Mouse (Mus musculus) CH12.LX (cell line): ENCODE measurements around the gene Fermt3. TPM values are rescaled to one million over a fixed set of nuclear protein-coding genes. Genes with fewer than 3 reads are reported as not detected.

ENCODE experiments used
- DNase-seq: peaks from one replicate; pipeline ENCODE4 v3.0.0-alpha.2; 2013; ENCODE audit errors: extremely low read depth
- H3K27ac ChIP-seq: 2 replicates; pipeline ENCODE4 v1.5.1; 2012; ENCODE audit warnings: low read depth, mild to moderate bottlenecking, control low read depth, moderate library complexity; ENCODE audit not compliant: insufficient read depth
- H3K27me3 ChIP-seq: replicated peaks from 2 replicates; pipeline ENCODE3; 2012; ENCODE audit warnings: inconsistent platforms
- H3K36me3 ChIP-seq, 2 experiments: replicated peaks in 1 of 2; 2 replicates each; pipeline versions ENCODE3 to v1.6.1; 2012; ENCODE audit warnings: inconsistent platforms in 1 of 2, low read length in 1 of 2, mild to moderate bottlenecking in 1 of 2, mixed read lengths in 1 of 2, moderate library complexity in 1 of 2; ENCODE audit not compliant: control insufficient read depth in 1 of 2, insufficient read depth in 1 of 2
- H3K4me1 ChIP-seq, 2 experiments: 2 replicates each; pipeline ENCODE4 v1.6.1; 2012; ENCODE audit warnings: inconsistent platforms in 1 of 2, moderate library complexity in 1 of 2; ENCODE audit not compliant: insufficient read depth in 2 of 2, control insufficient read depth in 1 of 2
- H3K4me2 ChIP-seq: 2 replicates; pipeline ENCODE4 v1.6.1; 2012; ENCODE audit warnings: low read depth, mild to moderate bottlenecking, control low read depth; ENCODE audit not compliant: poor library complexity, insufficient read depth, severe bottlenecking
- H3K4me3 ChIP-seq, 3 experiments: fragments of 150-350 bp in 1 of 3; sonication (generic) in 1 of 3; replicated peaks in 1 of 3; 2 replicates each; pipeline versions ENCODE3 to v1.5.1; 2011 to 2012; ENCODE audit warnings: low read depth in 2 of 3, low read length in 2 of 3, mild to moderate bottlenecking in 2 of 3, moderate library complexity in 2 of 3, control low read depth in 1 of 3, improper control_type of control experiment in 1 of 3, inconsistent platforms in 1 of 3, mixed read lengths in 1 of 3; ENCODE audit not compliant: poor library complexity in 1 of 3
- H3K79me2 ChIP-seq: replicated peaks from 2 replicates; pipeline ENCODE4 v1.6.1; 2012; ENCODE audit warnings: mild to moderate bottlenecking, moderate library complexity; ENCODE audit not compliant: control insufficient read depth, poor library complexity, insufficient read depth, severe bottlenecking; ENCODE audit errors: extremely low read depth
- H3K9ac ChIP-seq: 2 replicates; pipeline ENCODE4 v1.6.1; 2012; ENCODE audit warnings: low read depth, mild to moderate bottlenecking, control low read depth, moderate library complexity; ENCODE audit not compliant: insufficient read depth
- H3K9me3 ChIP-seq: replicated peaks from 2 replicates; pipeline ENCODE3; 2012; ENCODE audit warnings: low read length, inconsistent platforms, mixed read lengths
- BHLHE40 ChIP-seq: IDR thresholded peaks from 2 replicates; pipeline ENCODE4 v1.6.1; 2011; ENCODE audit warnings: mild to moderate bottlenecking, low read depth, low read length, improper control_type of control experiment
- CHD1 ChIP-seq: IDR thresholded peaks from 2 replicates; pipeline ENCODE4 v1.6.1; 2012; ENCODE audit warnings: low read depth, low read length, improper control_type of control experiment, inconsistent platforms
- CHD2 ChIP-seq: IDR thresholded peaks from 2 replicates; pipeline ENCODE4 v1.6.1; 2011; ENCODE audit warnings: low read length, improper control_type of control experiment
- CTCF ChIP-seq, 2 experiments: IDR thresholded peaks in 1 of 2; conservative IDR thresholded peaks in 1 of 2; 2 replicates each; pipeline ENCODE4 v1.5.1; 2011 to 2012; ENCODE audit warnings: low read depth in 2 of 2, low read length in 2 of 2, improper control_type of control experiment in 1 of 2, inconsistent platforms in 1 of 2, mild to moderate bottlenecking in 1 of 2, moderate library complexity in 1 of 2
- E2F4 ChIP-seq: IDR thresholded peaks from 2 replicates; pipeline ENCODE4 v1.6.1; 2011; ENCODE audit warnings: low read depth, low read length, improper control_type of control experiment; ENCODE audit not compliant: insufficient replicate concordance
- ELF1 ChIP-seq: IDR thresholded peaks from 2 replicates; pipeline ENCODE4 v1.6.1; 2014; ENCODE audit warnings: low read depth, mild to moderate bottlenecking, inconsistent platforms, low read length, improper control_type of control experiment
- ETS1 ChIP-seq: conservative IDR thresholded peaks from 2 replicates; pipeline ENCODE4 v1.6.1; 2012; ENCODE audit warnings: low read depth, mild to moderate bottlenecking, inconsistent platforms, low read length, improper control_type of control experiment, moderate library complexity
- HCFC1 ChIP-seq: IDR thresholded peaks from 2 replicates; pipeline ENCODE4 v1.6.1; 2012; ENCODE audit warnings: low read depth, mild to moderate bottlenecking, inconsistent platforms, low read length, improper control_type of control experiment
- KAT2A ChIP-seq: IDR thresholded peaks from 2 replicates; pipeline ENCODE4 v1.6.1; 2012; ENCODE audit warnings: low read length, improper control_type of control experiment, inconsistent platforms; ENCODE audit not compliant: insufficient replicate concordance
- MAFK ChIP-seq: IDR thresholded peaks from 2 replicates; pipeline ENCODE4 v1.6.1; 2011; ENCODE audit warnings: low read length, improper control_type of control experiment; ENCODE audit not compliant: insufficient replicate concordance
- MAX ChIP-seq: IDR thresholded peaks from 2 replicates; pipeline ENCODE4 v1.6.1; 2011; ENCODE audit warnings: low read length, improper control_type of control experiment
- MAZ ChIP-seq: IDR thresholded peaks from 2 replicates; pipeline ENCODE4 v1.6.1; 2012; ENCODE audit warnings: low read depth, mild to moderate bottlenecking, inconsistent platforms, low read length, improper control_type of control experiment, moderate library complexity
- MEF2A ChIP-seq: IDR thresholded peaks from 2 replicates; pipeline ENCODE4 v1.6.1; 2014; ENCODE audit warnings: low read depth, mild to moderate bottlenecking, inconsistent platforms, low read length, improper control_type of control experiment, borderline replicate concordance
- MXI1 ChIP-seq: IDR thresholded peaks from 2 replicates; pipeline ENCODE4 v1.6.1; 2011; ENCODE audit warnings: mild to moderate bottlenecking, low read depth, low read length, improper control_type of control experiment
- MYC ChIP-seq: IDR thresholded peaks from 2 replicates; pipeline ENCODE4 v1.6.1; 2011; ENCODE audit warnings: low read depth, mild to moderate bottlenecking, improper control_type of control experiment, low read length
- NELFE ChIP-seq: IDR thresholded peaks from 2 replicates; pipeline ENCODE4 v1.6.1; 2011; ENCODE audit warnings: low read depth, low read length, improper control_type of control experiment
- NRF1 ChIP-seq: IDR thresholded peaks from 2 replicates; pipeline ENCODE4 v1.6.1; 2014; ENCODE audit warnings: low read depth, mild to moderate bottlenecking, inconsistent platforms, low read length, improper control_type of control experiment, moderate library complexity
- POLR2A ChIP-seq: IDR thresholded peaks from 2 replicates; pipeline ENCODE4 v1.6.1; 2011; ENCODE audit warnings: low read depth, mild to moderate bottlenecking, improper control_type of control experiment, low read length
- POLR2AphosphoS2 ChIP-seq: IDR thresholded peaks from 2 replicates; pipeline ENCODE4 v1.6.1; 2011; ENCODE audit warnings: low read depth, low read length, improper control_type of control experiment
- RCOR1 ChIP-seq: conservative IDR thresholded peaks from 2 replicates; pipeline ENCODE4 v1.6.1; 2012; ENCODE audit warnings: low read depth, mild to moderate bottlenecking, inconsistent platforms, low read length, improper control_type of control experiment
- SIN3A ChIP-seq: IDR thresholded peaks from 2 replicates; pipeline ENCODE4 v1.6.1; 2012; ENCODE audit warnings: low read length, improper control_type of control experiment, inconsistent platforms
- SMC3 ChIP-seq: IDR thresholded peaks from 2 replicates; pipeline ENCODE4 v1.6.1; 2011; ENCODE audit warnings: low read depth, low read length, improper control_type of control experiment
- TBP ChIP-seq: conservative IDR thresholded peaks from 2 replicates; pipeline ENCODE4 v1.6.1; 2011; ENCODE audit warnings: low read depth, low read length, improper control_type of control experiment
- TCF12 ChIP-seq: IDR thresholded peaks from 2 replicates; pipeline ENCODE4 v1.6.1; 2014; ENCODE audit warnings: low read depth, mild to moderate bottlenecking, inconsistent platforms, low read length, improper control_type of control experiment
- USF1 ChIP-seq: IDR thresholded peaks from 2 replicates; pipeline ENCODE4 v1.6.1; 2014; ENCODE audit warnings: low read depth, mild to moderate bottlenecking, inconsistent platforms, low read length, improper control_type of control experiment
- ZC3H11A ChIP-seq: IDR thresholded peaks from 2 replicates; pipeline ENCODE4 v1.6.1; 2012; ENCODE audit warnings: low read depth, mild to moderate bottlenecking, inconsistent platforms, low read length, improper control_type of control experiment
- ZMIZ1 ChIP-seq: IDR thresholded peaks from 2 replicates; pipeline ENCODE4 v1.6.1; 2012; ENCODE audit warnings: low read depth, mild to moderate bottlenecking, inconsistent platforms, low read length, improper control_type of control experiment
- ZNF384 ChIP-seq: IDR thresholded peaks from 2 replicates; pipeline ENCODE4 v1.6.1; 2012; ENCODE audit warnings: low read depth, low read length, improper control_type of control experiment, inconsistent platforms
- dilution Hi-C: fragments of 300-500 bp; cut with MboI; formaldehyde crosslinking; loops from 2 replicates; pipeline ENCODE4 v1.14.3; 2020; ENCODE audit warnings: low sequenced_read_pairs; ENCODE audit not compliant: extremely low pct_unique_long_range_greater_than_20kb, extremely low pct_ligation_motif_present
- in situ Hi-C: fragments of 300-500 bp; cut with MboI; formaldehyde crosslinking; loops from 3 replicates; pipeline ENCODE4 v1.14.3; 2019; ENCODE audit warnings: low sequenced_read_pairs, low pct_ligation_motif_present, low pct_unique_long_range_greater_than_20kb, mixed read lengths
- polyA plus RNA-seq: library from polyadenylated mRNA; unstranded; fragments of >175 nt; gene quantifications from 2 replicates; pipeline ENCODE4 v1.2.1, GENCODE M21; 2012; ENCODE audit warnings: low read depth; ENCODE audit not compliant: insufficient read length
- total RNA-seq, 2 experiments: library from RNA; depleted of rRNA; stranded (reverse); fragments of 300-350 nt in 1 of 2; fragments of >200 nt in 1 of 2; gene quantifications; 2 replicates each; pipeline ENCODE4 v1.2.3; 2012 to 2014

Fermt3 gene
- total and polyA plus RNA-seq, 3 experiments = 47.0 to 65.1 (median 57.4) TPM

- dilution Hi-C loops (no loop called here), in situ Hi-C loops (no loop called here)
- Histone ChIP-seq H3K36me3 (peaks cover 27 to 64% of the 10 kb centered on the region in 2 experiments), H3K27ac (no peak overlapping the region), H3K4me3 (peak overlapping the region in 2 of 3 experiments; percentile 73 to 83), H3K9me3 (no peaks in the 10 kb centered on the region), H3K4me2 (peak overlapping the region; percentile 84), H3K4me1 (peaks cover 22 to 50% of the 10 kb centered on the region in 2 experiments), H3K79me2 (peaks cover 17% of the 10 kb centered on the region), H3K27me3 (no peaks in the 10 kb centered on the region), H3K9ac (peak overlapping the region; percentile 78)
- DNase-seq = no peak
- TF ChIP-seq BHLHE40 = no peak
- TF ChIP-seq TCF12 = no peak
- no peak for TF ChIP-seq E2F4
- TF ChIP-seq ZNF384 = no peak
- no peak for TF ChIP-seq SMC3
- no peak for TF ChIP-seq NELFE
- no peak for TF ChIP-seq MAZ
- TF ChIP-seq MYC = no peak
- no peak for TF ChIP-seq TBP
- TF ChIP-seq POLR2AphosphoS2 = no peak
- TF ChIP-seq MEF2A = no peak
- TF ChIP-seq MAFK = no peak
- TF ChIP-seq ZC3H11A = no peak
- TF ChIP-seq CTCF (conservative IDR thresholded peaks at IDR 0.05 in 1 of 2, IDR thresholded peaks at IDR 0.05 in 1 of 2; ENCODE audit: low read depth in 2 of 2, low read length in 2 of 2) = no peak
- no peak for TF ChIP-seq ELF1
These were observed 37.8 kb downstream of the Fermt3 start for GRCm38 (mm10) chr19:6981465-6981864.

GRCm38 (mm10) chr19:6980381-6981093 is 38.7 kb downstream of the Fermt3 start, which contains the start of gene Fkbp2:
TSS of gene Fkbp2 (minus strand) at chr19:6980501.
- peaks cover 15 to 44% of the 10 kb centered on the region in 2 experiments for H3K4me1 ChIP-seq
- in situ Hi-C loops (no loop called here), dilution Hi-C loops (no loop called here)
- peaks cover 26% of the 10 kb centered on the region for H3K79me2 ChIP-seq
- peak within 1 kb of the TSS; percentile 73 to 83 (median 79) for H3K4me3 ChIP-seq
- peak within 1 kb of the TSS; percentile 78 for H3K9ac ChIP-seq
- H3K27ac ChIP-seq = peak within 1 kb of the TSS; percentile 65
- H3K9me3 ChIP-seq = no peaks in the 10 kb centered on the region
- peak; percentile 98 for DNase-seq
- peak; percentile 96 for TF ChIP-seq POLR2AphosphoS2
- TF ChIP-seq ZC3H11A = no peak
- peak; percentile 90 for TF ChIP-seq TCF12
- peak; percentile 96 for TF ChIP-seq TBP
- no peak for TF ChIP-seq ZNF384
- peak; percentile 88 for TF ChIP-seq MXI1
- peak; percentile 73 for TF ChIP-seq HCFC1
- TF ChIP-seq ETS1 = no peak
- peak; percentile 59; the same call in 1 of the 2 replicates for TF ChIP-seq CHD2
- peak; percentile 97 for TF ChIP-seq ZMIZ1
- no peak for TF ChIP-seq RCOR1
- TF ChIP-seq CHD1 = no peak
- TF ChIP-seq USF1 = no peak
- peak; percentile 75; the same call in 1 of the 2 replicates for TF ChIP-seq MYC
- 0 out of 2 replicates have a peak, but pooled peaks have one; percentile 26 for TF ChIP-seq E2F4
- TF ChIP-seq KAT2A = 0 out of 2 replicates have a peak, but pooled peaks have one; percentile 59
- peak; percentile 100 for TF ChIP-seq POLR2A
- peak; percentile 15; the same call in 1 of the 2 replicates for TF ChIP-seq MAX
- TF ChIP-seq NRF1 = peak; percentile 93
- peak; percentile 44 for TF ChIP-seq BHLHE40
- TF ChIP-seq NELFE = peak; percentile 98
- TF ChIP-seq SIN3A = peak; percentile 95
- TF ChIP-seq MAZ = 0 out of 2 replicates have a peak, but pooled peaks have one; percentile 72
- TF ChIP-seq ELF1 = peak; percentile 94
- no peaks in the 10 kb centered on the region for H3K27me3 ChIP-seq
- H3K4me2 ChIP-seq = peak within 1 kb of the TSS; percentile 84
- H3K36me3 ChIP-seq = peaks cover 27 to 59% of the 10 kb centered on the region in 2 experiments
